Mouse (Mus musculus): Measurements from ENCODE around the gene Otx1.

Gene Otx1

DNA sequence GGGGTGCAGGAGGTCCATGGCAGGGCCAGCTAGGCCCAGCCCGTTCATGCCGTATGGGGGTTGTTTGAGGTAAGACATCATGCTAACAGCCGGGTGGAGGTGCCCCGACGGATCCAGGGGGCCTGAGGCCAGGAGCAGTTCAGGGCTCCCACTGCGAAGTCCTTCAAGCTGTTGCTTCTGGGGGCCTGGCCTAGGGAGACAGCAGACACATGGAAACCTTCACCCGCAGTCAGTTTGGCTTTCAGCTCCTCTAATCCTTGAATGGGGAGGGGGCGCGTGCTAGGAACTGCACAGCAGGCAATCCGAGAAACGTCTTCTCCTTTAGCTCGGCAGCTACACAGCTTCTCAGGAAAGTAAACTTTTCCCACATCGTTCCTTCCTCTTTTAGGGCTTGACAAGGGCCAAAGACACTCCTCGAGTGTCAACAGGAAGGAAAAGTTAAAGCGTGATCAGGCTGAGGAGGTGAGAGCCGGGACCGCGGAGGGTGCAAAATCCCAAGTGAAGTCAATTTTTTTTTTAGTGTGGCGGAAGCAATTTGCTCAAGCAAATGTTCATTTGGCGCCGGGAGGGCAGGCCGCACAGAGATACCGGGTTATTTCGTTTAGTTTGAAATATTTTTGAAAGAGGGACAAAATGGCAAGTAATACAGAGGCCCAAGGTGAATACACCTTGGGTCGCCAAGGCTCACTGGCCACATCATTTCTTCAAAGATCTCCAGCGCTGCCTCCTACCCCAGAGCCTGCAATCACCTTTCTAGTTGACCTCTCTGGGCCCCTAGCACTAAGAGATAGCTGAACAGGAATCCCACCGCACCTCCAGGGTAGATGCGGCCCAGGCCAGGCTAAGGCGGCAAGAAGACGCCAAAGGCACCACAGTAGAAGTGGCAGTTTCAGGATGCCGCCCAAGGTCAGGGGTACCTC, 3.0 kb downstream of the Otx1 start:
- DNase-seq (ENCODE audit: low spot score): no peak

DNA sequence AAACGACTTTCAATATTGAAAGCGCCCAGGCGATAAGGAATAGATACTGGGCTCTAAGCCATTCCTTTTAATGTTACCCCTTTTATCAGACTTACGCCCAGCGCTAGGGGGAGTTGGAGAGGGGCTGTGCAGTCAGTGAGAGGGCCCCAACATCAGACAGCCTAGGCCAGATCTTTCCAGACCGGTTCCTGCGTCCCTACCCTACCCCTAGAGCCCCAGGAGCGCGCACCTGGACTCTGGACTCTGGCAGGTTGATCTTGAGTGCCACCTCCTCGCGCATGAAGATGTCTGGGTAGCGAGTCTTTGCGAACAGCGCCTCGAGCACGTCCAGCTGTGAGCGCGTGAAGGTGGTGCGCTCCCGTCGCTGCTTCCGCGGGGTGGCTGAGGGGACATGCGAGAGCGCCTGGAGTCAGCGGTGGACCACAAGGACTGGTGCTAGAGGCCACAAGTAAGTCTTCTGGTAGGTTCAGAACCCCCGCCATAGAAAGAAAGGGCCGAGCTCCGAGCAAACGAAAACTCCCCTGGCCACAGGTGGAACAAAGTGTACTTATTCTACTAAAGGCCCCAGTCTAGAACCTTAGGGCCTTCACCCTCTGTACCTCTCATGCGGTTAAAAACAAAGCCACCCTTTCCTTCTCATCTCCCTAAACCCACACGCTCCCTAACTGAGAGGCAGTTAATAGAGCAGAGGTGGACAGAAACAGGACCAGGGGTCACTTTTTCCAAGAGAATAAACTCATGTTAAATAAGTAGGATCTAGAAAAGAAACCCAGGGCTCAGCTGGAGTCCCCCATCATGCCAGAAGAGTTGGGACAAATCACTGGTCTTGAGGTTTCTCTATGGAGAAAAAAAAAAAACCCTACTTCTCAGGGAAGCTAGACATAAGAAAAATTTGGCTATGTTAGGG, 4.3 kb downstream of the Otx1 start:
- no peak for DNase-seq (ENCODE audit: low spot score)

DNA sequence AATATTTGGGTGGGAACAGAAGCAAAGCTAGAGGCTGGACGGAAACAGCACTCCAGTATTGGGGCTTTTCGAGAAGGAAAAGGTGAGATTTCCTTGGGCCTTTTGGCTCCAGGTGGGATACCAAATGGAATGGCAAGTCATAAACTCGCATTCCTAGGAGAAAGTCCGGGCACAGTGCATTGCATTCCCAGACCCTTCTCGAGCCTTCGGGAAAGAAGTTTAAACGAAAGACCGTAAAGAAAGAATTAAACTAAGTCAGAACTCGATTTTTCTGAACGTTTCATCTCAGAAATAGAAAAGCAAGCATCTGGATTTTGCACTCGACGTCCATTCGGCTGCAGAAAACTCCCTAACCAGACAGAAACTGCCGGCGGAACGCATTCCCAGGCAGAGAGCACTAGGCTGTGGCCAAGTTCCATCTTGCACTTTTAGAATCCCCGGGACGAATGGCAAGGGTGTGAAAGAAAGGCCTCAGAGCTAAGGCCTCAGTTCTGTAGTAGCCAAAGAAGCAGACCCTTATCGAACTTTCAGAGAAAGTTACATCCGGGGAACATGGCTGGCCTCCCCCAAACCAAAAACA, 5.0 kb downstream of the Otx1 start:
- DNase-seq (ENCODE audit: low spot score): no peak

DNA sequence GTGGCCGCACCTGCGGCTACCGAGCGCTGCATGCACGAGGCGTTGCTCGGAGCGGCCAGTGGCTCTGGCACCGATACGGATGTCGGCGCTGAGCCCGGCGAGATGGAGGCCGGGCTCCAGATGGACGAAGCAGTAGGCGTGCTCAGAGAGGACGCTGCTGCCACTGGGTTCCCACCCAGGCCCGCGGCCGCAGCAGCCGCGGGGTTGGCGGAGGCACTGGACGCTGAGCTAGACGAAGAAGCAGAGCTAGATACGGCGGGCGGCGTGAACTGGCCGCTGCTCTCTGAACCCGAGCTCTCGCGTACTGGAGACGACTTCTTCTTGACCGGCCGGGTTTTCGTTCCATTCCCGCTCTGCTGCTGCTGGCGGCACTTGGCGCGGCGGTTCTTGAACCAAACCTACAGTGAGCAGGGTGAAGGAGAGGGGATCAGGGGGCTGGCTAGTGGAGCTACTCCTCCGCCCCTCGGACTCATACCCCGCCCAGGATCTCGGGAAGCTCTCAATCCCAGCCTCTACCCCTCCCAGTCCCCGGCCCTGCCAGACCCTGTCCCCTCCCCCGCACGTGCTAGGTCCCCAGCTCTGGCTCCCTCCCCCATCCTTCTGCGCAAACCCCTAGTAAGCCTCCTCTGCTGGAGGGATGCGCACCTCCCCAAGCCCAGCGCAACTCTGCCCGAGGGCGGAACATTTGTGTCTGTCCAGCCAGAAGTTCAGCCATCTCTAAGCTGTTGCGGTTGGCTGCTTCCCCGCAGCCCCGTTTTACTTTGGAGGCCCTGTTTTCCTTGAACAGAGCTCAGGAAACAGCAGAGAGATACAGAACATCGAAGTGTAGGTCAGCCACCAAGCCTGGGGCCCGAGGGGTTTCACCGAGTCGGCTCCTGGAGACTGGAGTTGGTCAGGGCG, 5.8 kb downstream of the Otx1 start:
- no peak for DNase-seq (ENCODE audit: low spot score)

DNA sequence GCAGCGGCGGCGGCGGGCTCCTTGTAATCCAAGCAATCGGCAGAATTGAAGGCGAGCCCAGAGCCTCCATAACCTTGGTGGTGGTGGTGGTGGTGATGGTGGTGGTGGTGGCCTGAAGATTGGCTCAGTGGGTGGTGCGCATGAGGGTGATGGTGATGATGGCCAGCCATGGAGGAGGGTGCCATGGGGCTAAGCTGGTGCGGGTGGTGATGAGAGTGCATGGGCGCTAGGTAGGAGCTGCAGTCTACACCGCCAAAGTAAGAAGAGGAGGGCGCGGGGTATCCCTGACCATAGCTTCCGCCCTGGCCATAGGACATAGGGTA, 6.4 kb downstream of the Otx1 start:
- DNase-seq (ENCODE audit: low spot score): no peak

DNA sequence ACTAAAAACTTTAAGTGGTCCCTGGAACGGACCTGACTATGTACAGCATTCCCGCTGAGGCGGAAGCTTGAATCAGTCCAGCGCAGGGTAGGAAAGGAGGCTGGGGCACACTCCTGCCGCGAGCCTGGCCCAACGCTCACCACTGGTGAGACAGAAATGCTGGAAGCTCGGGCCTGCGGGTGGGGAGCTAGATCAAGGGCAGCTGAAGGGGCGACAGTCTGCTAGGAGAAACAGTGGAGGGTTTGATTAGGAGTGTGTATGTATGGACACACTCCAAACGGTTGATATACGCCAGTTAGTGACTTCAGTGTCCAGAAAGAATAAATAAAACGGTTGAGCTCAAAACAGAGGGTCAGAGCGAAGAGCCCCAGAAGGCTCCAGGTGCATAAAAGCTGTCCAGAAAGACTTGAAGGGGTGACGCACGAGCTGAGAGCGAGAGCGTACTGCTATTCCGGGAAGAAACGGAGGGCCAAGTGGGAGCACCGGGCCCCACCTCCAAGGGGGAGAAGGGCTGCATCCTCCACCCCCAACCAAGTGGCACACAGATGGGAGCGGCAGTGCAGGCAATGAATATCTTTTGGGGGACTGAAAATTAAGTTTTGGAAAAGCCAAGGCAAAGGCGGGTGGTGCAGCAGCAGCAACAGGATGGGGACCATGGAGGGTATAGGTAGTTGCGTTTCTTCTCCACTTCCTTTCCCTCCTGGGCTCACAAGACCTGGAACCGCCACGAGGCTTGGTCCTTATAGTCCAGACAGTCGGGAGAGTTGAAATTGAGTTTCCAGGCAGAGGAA, 7.0 kb downstream of the Otx1 start:
- no peak for DNase-seq (ENCODE audit: low spot score)

DNA sequence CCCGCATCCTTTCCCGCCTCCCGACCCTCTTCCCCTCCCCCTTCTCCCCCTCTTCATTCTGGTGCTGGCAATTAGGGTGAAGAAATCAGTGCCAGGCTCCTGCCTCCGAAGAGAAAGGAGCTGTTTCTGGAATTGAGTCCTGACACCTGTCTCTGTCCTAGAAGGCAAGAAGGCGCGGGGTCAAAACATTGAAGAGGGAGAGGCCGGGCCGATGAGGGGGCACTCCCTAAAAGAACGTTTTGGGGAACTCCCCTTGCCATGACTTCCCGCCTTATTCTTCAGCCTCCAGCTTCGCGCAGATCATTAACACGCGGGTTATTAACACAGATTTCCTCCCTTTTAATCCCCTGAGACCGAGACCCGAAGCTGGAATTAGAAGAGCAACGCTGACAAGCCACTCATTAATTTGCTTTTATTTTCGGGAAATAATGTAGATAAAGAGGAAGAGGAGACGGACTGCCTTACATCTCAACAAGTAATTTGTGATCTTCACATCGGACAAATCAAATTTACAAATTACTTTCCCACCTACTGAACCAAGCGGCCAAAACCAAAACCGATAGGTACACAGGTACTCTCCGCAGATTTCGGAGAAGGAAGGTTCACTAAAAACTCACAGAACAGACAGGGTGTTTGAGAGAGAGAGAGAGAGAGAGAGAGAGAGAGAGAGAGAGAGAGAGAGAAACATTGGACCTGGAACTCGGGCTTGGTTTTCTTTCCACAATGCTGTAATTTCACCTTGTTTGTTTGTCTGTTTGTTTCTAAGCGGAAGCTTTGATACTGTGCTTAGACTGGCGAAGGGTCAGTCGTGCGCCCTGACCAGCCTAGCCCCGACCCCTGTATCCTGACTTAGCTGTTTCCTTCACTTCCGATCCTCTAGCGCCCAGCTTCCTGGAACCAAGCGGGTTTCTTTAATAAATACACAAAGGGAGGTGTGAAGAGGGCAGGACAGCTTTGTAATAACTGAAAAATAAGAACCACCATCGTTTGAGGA, 8.0 kb downstream of the Otx1 start:
- DNase-seq (ENCODE audit: low spot score): no peak

DNA sequence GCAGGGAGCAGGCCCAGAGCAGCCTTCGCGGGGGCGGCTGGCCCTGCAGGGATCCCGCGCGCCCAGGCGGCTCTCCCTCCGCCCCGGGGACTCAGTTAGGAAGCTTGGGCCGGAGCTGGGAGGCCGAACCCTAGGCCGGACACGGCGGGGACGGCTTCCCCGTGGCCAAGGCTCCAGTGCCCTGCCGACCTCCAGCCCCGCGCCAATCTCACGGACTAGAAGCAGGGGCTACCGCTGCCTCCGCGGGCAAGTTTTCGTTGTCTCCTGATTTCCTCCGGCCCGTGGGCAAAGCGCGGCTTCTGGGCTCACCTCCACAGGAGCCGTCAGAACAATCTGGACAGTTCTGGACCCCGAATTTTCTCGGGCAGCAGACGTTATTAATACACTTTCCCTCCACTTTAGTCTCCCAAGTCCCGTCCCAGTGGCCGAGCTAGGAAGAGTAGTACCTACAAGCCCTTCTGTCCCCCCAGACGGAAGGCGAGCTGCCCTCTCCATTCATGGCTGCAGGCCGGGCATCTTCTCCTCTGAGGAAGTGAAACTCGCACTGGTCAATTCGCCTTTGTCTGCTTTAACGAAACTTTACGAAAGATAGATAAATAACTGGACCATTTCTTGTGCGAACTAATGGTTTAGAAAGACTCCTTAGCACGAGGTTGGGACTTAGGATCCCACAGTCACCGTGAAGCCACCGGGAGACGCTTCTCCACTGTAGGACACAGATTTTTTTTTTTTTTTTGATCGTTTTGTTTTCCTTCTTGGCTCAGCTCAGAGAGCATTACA, 8.9 kb downstream of the Otx1 start:
- DNase-seq (ENCODE audit: low spot score): no peak

DNA sequence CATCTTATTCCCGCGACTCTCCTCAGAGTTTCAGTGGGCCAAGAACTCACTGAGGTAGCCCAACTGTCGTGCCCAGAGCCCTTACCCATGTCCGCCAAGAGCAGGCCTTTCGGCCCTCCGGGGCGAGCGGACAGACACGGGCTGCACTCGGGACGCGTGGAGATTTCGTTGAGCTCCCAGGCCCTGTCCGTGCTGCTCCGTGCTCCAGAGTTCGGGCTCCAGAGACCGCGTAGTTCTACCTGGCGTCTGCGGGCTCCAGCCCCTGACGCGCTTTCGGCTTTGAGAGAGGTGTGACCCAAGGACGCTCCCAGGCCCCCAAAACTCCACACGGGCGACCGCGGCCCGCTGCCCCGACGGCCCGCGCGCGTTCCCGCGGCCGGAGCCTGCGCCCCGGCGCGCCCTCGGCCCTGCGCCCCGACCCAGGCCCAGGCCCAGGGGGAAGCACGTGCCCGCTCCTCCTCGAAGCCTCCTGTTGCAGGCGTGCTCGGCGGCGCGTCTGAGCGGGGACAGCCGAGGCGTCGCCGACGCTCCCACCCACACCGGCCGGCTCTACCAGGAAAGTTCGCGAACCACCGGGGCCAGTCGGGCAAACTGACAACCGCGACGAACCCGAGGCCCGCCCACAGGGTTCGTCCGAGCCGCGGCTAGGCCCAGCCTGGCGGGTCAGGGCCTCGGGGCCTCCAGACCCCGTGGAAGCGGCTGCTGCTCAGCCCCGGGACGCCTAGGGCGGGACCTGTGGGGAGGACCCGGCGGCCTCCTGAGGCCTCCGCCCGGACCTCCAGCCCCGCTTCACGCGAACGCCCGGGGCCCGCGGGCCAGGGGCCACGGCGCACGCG, 9.7 kb downstream of the Otx1 start:
- no peak for DNase-seq (ENCODE audit: low spot score)

DNA sequence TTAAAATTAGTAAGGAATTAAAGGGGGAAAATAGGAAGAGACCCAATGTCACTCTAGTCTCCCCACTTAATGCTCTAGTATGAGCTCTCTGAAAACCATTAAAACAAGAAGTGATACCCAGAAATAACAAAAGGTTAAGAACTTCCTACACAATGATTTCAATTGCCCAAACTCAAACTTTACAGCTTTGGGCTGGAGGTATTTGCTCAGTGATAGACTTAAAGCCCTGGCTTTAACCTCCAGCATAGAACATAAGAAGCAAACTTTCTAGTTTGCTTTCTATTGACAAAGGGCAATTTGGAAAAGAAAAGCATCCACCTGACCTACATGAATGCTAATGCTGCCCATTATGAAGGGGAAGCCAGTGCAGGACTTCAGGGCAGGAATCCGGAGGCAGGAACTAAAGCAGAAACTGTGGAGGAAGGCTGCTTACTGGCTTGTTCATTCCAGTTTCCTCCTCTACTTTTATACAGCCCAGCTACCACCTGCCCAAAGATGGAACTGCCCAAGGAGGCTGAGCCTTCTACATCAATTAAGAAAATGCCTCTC, 14.2 kb downstream of the Otx1 start:
- DNase-seq (ENCODE audit: low spot score): no peak

DNA sequence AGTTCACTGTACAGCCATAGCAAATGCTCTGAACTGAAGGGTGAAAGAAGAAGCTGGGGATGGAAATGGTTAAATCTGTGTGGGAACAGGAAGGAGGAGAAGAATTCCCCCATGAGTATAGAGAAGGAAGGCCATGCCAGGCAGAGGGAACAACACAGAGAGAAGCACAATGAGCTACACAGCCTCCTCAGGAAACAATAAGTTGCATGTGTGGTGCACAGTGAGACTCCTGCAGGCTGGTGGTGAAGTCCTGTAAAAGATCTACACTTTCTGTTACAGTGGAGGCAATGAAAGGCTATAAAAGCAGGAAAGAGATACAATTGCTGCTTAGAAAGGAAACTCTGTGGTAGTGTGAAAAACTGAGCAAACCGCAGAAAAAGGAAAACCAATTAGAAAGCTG, 17.6 kb downstream of the Otx1 start:
- no peak for DNase-seq (ENCODE audit: low spot score)

DNA sequence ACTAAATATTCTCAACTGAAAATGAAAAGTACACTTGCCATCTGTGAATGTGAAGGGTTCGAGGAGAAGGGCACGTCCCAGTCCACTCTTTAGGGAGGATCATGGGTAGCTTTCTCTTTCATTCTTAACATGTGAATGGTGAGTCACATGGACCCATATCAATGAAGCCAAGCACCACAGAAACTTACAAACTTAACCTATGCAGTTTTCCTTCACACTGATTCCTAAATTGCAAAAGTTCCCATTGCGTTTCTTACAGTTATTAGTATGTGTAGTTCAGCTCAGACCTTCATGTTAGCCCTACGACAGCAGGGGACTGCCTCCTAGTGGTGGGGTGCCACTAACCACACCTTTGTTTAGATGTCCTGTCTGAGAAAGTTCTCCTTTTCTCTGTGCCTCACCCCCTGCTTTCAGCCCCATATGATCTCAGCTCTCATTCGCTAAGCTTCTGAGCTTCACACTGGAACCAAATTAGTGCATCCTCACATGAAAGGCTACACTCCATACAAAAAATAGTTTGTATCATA, 28.6 kb downstream of the Otx1 start:
- no peak for DNase-seq (ENCODE audit: low spot score)

DNA sequence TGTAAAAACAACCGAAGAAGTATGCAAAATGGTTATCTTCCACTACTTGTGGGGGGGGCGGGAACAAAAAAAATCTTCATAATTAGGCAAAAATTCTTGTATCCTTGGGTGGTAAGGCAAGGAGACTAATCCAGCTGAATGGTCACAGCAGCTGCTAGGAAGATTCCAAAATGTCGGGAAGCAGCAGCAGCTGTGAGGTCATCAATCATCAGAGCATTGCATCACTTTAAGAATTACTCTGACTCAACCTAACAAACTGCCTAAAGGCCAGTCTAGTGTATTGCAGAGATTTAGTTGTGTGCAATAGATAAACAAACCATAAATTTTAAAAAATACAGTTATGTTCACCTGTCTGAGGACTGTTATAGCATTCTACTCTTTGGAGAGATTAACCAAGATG, 29.1 kb downstream of the Otx1 start:
- no peak for DNase-seq (ENCODE audit: low spot score)

DNA sequence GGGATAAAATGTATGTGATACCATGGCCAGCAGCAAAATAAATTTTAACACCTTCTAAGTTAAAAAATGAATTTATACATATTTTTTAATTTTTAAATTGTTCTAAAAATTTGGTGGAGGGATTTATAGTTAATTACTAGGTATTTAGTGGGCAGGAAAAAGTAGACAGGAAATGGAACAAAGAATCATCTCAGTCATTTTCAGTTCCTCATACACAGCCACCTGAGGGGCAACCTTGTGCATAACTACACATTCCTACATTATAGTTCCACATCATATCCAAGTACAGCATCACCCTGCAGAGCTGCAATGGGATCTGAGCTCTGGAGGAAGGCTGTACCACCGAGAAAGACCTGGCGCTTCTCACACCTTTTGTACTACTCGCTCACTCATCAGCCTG, 33.8 kb downstream of the Otx1 start:
- no peak for DNase-seq (ENCODE audit: low spot score)

DNA sequence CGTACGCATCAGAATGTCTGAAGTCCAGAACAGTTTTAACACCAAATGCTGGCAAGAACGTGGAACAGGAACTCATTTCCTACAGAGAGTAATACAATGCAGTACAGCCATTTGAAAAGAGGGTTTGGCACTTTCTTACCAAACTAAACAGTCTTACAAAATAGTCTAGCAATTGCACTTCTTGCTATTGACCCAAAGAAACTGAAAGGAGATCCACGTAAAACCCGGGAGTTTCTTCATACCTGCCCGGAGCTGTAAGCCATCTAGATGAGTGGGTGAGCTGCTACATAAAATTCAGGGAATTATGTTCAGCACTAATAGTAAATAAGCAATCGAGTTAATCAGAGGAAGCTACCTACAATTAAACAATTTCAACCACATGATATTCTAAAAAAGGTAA, 47.5 kb downstream of the Otx1 start:
- no peak for DNase-seq (ENCODE audit: low spot score)

DNA sequence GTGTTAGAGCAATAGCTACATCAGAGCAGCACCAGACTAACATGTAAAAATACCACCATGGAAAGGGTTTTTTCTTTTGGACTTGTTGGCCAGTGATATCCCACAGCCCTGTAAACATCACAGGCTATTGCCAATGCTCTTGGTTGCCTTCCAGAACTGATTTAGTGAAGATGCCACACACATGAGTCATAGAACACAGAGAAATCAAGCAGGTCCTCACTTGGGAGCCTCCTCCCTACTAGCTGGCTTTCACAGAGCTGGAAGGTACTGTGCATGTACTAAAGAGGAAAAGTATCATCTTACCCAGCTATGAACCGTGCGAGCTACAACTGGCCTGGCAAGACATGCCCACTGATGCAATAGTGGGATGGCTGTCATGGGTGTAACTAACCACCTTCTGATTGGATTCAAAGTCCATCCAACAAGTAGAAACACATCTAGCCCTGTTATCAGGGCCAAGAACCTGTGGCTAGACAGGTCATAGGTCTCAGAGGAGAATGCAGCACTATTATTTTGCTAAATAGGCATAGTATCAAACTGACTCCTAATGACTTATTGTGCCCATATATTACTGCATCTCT, 51.0 kb downstream of the Otx1 start:
- no peak for DNase-seq (ENCODE audit: low spot score)

DNA sequence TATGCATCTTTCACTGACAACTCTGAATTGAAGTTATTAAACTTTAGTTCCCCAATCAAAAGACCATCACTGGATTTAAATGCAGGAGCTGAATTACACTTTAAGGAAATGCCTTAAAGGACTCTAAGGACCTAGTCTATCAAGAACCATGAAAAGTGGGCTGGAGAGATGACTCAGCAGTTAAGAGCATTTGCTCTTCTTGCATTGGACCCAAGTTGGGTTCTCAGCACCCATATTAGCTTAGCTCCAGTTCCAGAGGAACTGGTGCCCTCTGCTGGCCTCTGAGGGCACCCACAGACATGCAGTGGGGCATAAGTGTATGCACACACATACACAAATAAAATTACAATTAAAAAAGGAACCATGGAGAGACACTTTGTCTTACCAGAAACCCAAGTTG, 52.6 kb downstream of the Otx1 start:
- no peak for DNase-seq (ENCODE audit: low spot score)

Measured in left cerebral cortex, adult 11 months (tissue).